Mouse (Mus musculus) lung, adult 18-20 months (tissue): ENCODE data around the gene R3hdm2.

Experiments
- DNase-seq, 2 experiments: peaks; one replicate each; pipeline ENCODE4 v3.0.0; 2022; ENCODE audit warnings: mixed read lengths in 2 of 2

The R3hdm2 gene

GRCm38 (mm10) chr10:127425794-127426193 is 45.7 kb downstream of the R3hdm2 start:
- no peak for DNase-seq

- peak; percentile 28 to 45 for DNase-seq
Observed at GRCm38 (mm10) chr10:127426670-127427069, 46.5 kb downstream of the R3hdm2 start.

GRCm38 (mm10) chr10:127427107-127427506 is 47.0 kb downstream of the R3hdm2 start:
- DNase-seq = no peak

- DNase-seq = no peak
Observed at GRCm38 (mm10) chr10:127427987-127428386, 47.9 kb downstream of the R3hdm2 start.

GRCm38 (mm10) chr10:127429538-127429937 is 49.4 kb downstream of the R3hdm2 start:
- no peak for DNase-seq

- DNase-seq = no peak
Observed at GRCm38 (mm10) chr10:127432466-127432865, 52.3 kb downstream of the R3hdm2 start.

- no peak for DNase-seq
Observed at GRCm38 (mm10) chr10:127437354-127438113, 57.4 kb downstream of the R3hdm2 start.

GRCm38 (mm10) chr10:127453701-127454100 is 73.6 kb downstream of the R3hdm2 start:
- DNase-seq = no peak

- DNase-seq = no peak
Observed at GRCm38 (mm10) chr10:127462411-127463096, 82.4 kb downstream of the R3hdm2 start.

- DNase-seq = no peak
Observed at GRCm38 (mm10) chr10:127471281-127471988, 91.3 kb downstream of the R3hdm2 start.

GRCm38 (mm10) chr10:127472722-127473121 is 92.6 kb downstream of the R3hdm2 start:
- DNase-seq = no peak

- no peak for DNase-seq
Observed at GRCm38 (mm10) chr10:127475175-127475574, 95.0 kb downstream of the R3hdm2 start.

- DNase-seq = no peak
Observed at GRCm38 (mm10) chr10:127476541-127476940, 96.4 kb downstream of the R3hdm2 start.

GRCm38 (mm10) chr10:127477301-127477700 is 97.2 kb downstream of the R3hdm2 start:
- DNase-seq = no peak

GRCm38 (mm10) chr10:127479131-127479530 is 99.0 kb downstream of the R3hdm2 start:
- DNase-seq = no peak

- DNase-seq = peak; percentile 38 to 59
Observed at GRCm38 (mm10) chr10:127480833-127481813, 101.0 kb downstream of the R3hdm2 start.

GRCm38 (mm10) chr10:127485235-127485634 is 105.1 kb downstream of the R3hdm2 start:
- no peak for DNase-seq

- DNase-seq = no peak
Observed at GRCm38 (mm10) chr10:127488856-127489255, 108.7 kb downstream of the R3hdm2 start.

GRCm38 (mm10) chr10:127490160-127491127 is 110.3 kb downstream of the R3hdm2 start:
- no peak for DNase-seq

GRCm38 (mm10) chr10:127491128-127491512 is 111.0 kb downstream of the R3hdm2 start:
- no peak for DNase-seq

- no peak for DNase-seq
Observed at GRCm38 (mm10) chr10:127492118-127492517, 112.0 kb downstream of the R3hdm2 start.
